Mouse (Mus musculus): ENCODE measurements around the gene Nagk.
"Not testable (repeated sequence)": the region's sequence is repeated elsewhere in the genome, so short reads cannot be mapped to it uniquely, and the experiment has no call there.

The Nagk gene

DNA sequence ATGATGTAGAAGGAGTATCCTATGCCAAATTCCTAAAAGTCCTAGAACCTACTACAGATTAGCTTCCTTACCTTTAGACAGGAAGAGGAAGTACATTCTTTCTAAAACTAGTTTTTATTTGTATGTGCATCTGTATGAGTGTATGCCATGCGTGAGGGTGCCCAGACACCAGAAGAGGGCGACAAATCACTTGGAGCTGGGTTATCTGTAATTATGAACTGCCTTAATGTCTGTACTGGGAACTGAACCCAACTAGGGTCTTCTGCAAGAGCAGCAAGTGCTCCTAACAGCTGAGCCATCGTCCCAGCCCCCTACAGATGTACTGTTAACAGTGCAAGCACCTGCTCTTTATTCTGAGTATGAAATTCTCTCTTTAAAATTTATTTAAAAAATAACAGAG lies 21.0 kb downstream of the Nagk start:
- no peak for DNase-seq (ENCODE audit: low spot score in 2 of 2)

GRCm38 (mm10) chr6:83818996-83819395 lies 24.2 kb downstream of the Nagk start:
- no peak for DNase-seq (ENCODE audit: low spot score in 2 of 2)

DNA sequence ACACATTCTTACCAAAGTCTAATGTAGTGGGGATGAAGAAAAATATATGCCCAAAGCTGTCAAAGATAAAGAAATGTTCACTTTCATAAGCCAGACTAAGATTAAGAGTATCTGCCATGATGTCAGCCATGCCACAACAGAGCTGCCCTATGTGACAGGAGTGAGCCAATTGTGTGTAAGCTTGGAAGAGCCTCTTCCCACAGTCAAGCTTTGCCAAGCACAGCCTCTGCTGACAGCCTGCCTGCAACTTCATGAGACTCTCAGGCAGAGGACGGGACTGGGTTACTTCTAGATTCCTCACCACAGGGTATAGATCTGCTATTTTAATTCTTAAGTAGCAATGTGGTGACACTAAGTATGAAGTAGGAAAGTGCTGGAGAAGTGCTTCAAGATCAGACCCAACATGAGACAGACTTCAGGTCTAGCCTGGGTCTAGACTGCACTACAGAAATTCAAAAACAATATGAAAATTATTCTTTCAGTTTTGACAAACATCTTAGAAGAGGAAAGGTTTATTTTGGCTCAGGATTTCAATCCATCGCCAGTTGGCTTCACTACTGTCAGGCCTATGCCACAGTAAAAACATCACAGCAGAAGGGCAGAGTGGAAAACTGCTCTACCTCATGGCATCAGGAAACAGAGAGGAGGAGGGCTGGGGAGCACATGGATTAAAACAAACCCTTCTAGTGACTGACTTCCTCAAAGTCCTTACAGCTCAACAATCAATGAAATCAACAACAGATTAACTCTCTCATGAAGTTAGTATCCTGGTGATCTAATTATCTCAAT lies 26.1 kb downstream of the Nagk start:
- no peak for DNase-seq (ENCODE audit: low spot score in 2 of 2)

DNA sequence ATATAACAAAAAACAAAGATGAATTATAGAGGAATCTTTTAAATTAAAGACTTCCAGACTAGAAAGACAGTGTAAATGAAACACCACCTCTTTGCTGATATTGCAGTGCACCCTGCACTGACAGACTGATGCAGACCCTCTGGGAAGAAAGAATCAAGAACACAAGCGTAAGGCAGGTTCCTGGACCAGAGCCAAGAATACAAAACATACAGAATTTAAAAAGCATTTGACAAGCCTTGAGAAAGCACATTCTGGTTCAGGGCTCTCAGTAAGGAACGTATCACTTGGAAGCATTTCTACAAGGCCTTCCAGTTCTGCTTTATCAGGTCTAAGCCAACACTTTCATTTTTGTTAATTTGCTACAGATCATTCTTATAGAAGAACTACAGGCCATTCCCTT lies 27.1 kb downstream of the Nagk start:
- DNase-seq (ENCODE audit: low spot score in 2 of 2), result no peak

- peak; percentile 4 to 5 for DNase-seq (ENCODE audit: low spot score in 2 of 2)
Measured at GRCm38 (mm10) chr6:83830941-83831605, 36.3 kb downstream of the Nagk start.

GRCm38 (mm10) chr6:83831606-83832123 lies 36.9 kb downstream of the Nagk start, which contains the start of gene Paip2b:
Paip2b (minus strand) TSS chr6:83831741.
- DNase-seq (ENCODE audit: low spot score in 2 of 2), result peak; percentile 98 to 100

- not testable (repeated sequence) for DNase-seq (ENCODE audit: low spot score in 2 of 2)
Measured at GRCm38 (mm10) chr6:83832393-83832792, 37.6 kb downstream of the Nagk start.

GRCm38 (mm10) chr6:83836826-83837225 lies 42.0 kb downstream of the Nagk start:
- no peak for DNase-seq (ENCODE audit: low spot score in 2 of 2)

DNA sequence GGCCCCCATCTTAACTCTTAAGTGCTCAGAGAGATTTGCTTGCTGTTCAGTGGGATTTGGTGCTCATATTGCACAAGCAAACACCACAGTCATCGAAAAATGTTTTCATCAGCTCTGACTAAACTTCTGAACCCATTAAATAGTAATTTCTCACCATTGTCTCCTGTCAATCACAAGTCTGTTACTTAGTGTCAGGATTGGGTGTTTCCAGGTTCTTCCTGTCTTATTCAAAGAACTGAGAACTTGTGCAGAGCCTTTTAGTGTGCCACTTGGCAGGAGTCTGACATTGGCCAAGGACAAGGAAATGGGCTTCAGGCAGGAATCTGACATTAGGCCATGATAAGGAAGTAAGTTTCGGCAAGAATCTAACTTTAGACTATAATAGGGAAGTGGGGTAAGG lies 43.3 kb downstream of the Nagk start:
- DNase-seq (ENCODE audit: low spot score in 2 of 2), result no peak

- DNase-seq (ENCODE audit: low spot score in 2 of 2), result no peak
Measured at GRCm38 (mm10) chr6:83840086-83840485, 45.3 kb downstream of the Nagk start.

- no peak for DNase-seq (ENCODE audit: low spot score in 2 of 2)
Measured at GRCm38 (mm10) chr6:83844913-83845312, 50.1 kb downstream of the Nagk start.

- no peak for DNase-seq (ENCODE audit: low spot score in 2 of 2)
Measured at GRCm38 (mm10) chr6:83846141-83846540, 51.4 kb downstream of the Nagk start.

- no peak for DNase-seq (ENCODE audit: low spot score in 2 of 2)
Measured at GRCm38 (mm10) chr6:83849446-83849845, 54.7 kb downstream of the Nagk start.

All from frontal cortex, postnatal 36 days (tissue).